Mouse (Mus musculus) granulocyte monocyte progenitor cell, adult 5-6 weeks (primary cell): ENCODE measurements around the gene Gimap4. TPM values are rescaled to one million over a fixed set of nuclear protein-coding genes. Genes with fewer than 3 reads are reported as not detected.
"Not testable (repeated sequence)": the region's sequence is repeated elsewhere in the genome, so short reads cannot be mapped to it uniquely, and the experiment has no call there.

Source experiments
- ATAC-seq: replicated peaks from 2 replicates; pipeline ENCODE4 v1.8.0; 2016; ENCODE audit warnings: mild to moderate bottlenecking, moderate TSS enrichment, inconsistent platforms; ENCODE audit not compliant: poor library complexity, severe bottlenecking
- total RNA-seq, 2 experiments: library from RNA; stranded (forward) in 1 of 2; stranded (reverse) in 1 of 2; fragments of 200-712, 200-1000 nt in 1 of 2; fragments of >200 nt in 1 of 2; fragmentation: Nextera tagmentation in 1 of 2; gene quantifications; 2 replicates each; pipeline ENCODE4 v1.2.3; 2014 to 2017

The Gimap4 gene
- total RNA-seq, 2 experiments from 2014 or later, result 1.3 TPM; not detected in 1

DNA sequence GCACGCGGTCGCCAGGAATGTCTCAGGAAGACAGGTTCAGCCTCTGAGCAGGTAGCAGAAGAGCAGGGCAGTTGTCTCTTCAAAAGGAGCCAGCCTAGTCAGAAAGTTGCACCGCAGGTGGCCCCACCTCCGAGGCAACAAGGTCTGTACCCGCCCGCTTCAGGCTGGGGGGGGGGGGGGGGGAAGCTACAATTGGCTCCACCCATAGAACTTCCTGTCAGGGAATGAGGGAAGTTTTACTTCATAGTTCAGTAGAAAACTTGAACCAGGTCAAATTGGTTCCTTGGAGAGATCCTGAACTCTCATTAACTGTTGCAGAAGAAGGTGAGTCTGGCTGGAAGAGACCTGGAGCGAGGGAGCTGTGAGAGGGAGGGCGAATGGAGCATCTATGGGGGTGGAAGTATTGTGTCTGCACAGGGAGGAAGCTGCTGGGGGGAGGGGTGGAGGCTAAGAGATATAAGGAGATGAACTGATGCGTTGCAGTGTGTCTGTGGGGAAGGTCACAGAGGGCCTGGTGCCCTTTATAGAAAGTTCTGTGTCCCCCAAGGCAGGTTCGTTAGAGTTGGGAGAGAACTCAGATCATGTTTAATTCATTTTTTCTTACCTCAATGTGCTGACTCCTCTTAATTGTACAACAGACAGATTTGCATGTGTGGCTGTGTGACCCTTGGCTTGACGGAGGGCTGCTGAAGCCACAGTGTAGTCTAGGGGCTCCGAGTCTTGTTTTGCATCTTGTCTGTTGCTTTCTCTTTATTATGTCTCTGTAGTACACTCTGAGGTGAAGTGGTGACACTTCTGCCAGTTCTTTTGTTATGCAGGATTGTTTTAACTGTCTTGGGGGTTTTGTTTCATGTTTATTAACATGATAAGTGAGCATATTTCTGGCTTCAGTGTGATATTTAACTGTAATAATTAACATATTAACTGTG is 8.2 kb upstream of the Gimap4 start, which contains the start of gene Gimap9:
Gene Gimap9 (plus strand): TSS at position 199 of the 929 bp plus-strand sequence.
- peak; percentile 61 for ATAC-seq

- ATAC-seq, result no peak
Measured at GRCm38 (mm10) chr6:48676860-48677415, 7.4 kb upstream of the Gimap4 start.

DNA sequence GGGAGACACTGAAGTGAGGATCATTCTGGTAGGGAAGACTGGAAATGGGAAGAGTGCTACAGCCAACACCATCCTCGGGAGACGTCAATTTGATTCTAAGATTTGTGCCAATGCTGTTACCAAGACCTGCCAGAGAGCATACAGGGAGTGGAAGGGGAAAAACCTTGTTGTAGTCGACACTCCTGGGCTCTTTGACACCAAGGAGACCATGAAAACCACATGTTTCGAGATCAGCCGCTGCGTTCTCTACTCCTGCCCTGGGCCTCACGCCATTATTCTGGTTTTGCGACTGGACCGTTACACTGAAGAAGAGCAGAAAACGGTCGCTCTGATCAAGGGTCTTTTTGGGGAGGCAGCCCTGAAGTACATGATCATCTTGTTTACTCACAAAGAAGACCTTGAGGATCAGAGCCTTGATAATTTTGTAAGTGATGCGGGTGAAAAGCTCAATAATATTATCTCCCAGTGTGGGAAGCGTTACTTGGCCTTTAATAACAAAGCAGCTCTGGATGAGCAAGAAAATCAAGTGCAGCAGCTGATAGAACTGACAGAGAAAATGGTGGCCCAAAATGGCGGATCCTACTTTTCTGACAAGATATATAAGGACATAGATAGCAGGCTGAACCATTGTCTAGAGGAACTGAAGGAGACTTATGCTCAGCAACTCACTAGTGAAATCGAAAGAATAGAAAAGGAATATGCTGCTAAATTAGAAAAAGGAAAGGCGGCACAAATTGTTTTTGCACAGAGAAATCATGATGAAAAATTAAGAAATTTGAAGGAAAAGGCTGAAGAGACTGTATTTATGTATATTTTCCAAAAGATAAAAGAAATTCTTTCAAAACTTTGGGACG is 6.6 kb upstream of the Gimap4 start:
- ATAC-seq, result no peak

DNA sequence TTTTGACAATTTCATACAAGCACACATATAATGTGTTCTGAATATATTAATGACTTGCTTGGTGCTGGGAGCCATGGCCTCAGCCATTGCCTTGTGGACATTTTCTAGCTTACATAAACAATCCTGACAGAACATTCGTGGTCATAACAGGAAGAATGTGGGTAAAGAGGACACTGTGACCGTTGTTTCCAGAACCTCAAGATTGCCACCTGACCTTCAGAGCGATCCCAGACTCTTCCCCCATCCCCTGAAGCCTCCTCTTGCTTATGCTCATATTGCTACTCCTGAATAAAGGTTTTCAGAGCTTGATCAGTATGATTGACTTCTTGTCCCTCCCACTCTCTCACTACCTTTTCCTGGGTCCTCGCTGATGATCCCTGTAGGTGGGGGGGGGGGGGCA is 6.0 kb upstream of the Gimap4 start:
- peak; percentile 47 for ATAC-seq

DNA sequence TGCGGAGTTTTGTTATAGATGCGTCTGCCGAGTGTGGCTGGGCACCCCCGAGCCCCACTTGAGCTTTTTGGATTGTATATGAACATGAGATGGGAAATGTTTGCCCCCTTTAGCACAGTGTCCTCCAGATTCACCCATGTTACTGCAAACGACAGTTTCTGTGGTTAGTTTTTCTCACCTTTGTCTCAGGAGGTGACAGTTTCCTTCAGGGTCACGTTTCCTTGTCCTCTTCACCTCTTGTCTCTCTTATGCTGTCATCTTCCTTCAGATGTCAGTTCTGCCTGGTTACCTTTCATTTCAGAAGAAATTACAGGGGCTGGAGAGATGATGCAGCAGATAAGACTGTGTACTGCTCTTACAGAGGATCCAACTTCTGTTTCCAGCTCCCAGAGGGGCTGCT is 4.6 kb upstream of the Gimap4 start:
- ATAC-seq, result no peak

DNA sequence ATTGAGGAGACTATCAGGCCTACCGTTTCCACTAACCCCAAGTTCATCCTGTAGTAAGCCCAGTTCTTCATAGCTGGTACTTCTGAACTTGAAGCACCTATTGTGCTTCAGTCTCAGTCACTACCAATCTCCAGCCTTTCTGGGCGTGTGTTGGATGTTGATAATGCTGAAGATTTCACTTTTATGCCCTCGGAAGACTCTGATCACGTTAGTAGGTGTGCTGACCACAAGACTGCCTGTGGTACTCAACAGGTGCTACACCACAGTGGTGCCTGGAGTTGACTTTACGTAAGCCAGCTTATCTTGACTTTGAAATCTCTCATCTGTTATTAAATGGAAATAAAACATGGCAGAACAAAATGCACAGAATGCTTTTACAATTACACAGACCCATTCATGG is 3.9 kb upstream of the Gimap4 start:
- no peak for ATAC-seq

GRCm38 (mm10) chr6:48681472-48682090 is 2.8 kb upstream of the Gimap4 start:
- ATAC-seq, result no peak

DNA sequence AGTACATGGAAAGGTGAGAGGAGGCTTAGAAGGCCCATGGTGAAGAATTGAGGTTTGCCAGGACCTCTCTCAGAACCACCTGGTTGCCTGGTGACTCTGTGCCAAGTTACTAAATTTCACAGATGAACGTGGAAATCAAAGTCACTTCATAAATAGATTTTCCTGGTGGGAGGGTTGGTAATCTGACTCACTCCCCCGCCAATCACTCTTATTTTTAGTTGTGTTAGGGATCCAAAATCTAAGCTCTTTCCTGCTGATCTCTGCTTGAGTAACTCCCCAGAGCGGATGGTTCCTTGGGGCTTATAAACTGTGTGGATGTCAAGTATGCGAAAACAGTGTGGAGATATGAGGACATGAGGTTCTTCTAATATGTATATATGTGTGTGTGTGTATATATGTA is 2.1 kb upstream of the Gimap4 start:
- no peak for ATAC-seq

GRCm38 (mm10) chr6:48683263-48683821 is 1.0 kb upstream of the Gimap4 start:
- ATAC-seq, result not testable (repeated sequence)

DNA sequence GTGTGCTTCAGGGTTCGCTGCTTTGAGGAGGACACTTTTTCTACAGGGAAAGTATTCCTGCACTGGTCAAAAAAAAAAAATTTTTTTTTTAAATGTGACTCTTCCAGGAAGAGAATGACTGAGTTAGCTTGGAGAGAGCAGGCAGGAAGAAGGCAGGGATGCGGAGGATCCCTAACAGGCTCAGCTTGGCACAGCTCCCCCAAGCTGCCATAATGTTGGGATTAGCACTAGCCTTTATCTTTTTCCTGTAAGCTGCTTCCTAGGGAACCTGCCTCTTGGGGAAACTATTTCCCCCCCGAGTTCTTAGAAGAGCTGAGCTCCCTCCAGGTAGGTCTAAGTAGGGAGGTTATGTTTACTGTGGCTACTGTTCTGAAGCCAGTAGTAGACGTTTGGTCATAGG is 457 bp downstream of the Gimap4 start:
- ATAC-seq, result no peak

GRCm38 (mm10) chr6:48685251-48685650 is 902 bp downstream of the Gimap4 start:
- ATAC-seq, result no peak

DNA sequence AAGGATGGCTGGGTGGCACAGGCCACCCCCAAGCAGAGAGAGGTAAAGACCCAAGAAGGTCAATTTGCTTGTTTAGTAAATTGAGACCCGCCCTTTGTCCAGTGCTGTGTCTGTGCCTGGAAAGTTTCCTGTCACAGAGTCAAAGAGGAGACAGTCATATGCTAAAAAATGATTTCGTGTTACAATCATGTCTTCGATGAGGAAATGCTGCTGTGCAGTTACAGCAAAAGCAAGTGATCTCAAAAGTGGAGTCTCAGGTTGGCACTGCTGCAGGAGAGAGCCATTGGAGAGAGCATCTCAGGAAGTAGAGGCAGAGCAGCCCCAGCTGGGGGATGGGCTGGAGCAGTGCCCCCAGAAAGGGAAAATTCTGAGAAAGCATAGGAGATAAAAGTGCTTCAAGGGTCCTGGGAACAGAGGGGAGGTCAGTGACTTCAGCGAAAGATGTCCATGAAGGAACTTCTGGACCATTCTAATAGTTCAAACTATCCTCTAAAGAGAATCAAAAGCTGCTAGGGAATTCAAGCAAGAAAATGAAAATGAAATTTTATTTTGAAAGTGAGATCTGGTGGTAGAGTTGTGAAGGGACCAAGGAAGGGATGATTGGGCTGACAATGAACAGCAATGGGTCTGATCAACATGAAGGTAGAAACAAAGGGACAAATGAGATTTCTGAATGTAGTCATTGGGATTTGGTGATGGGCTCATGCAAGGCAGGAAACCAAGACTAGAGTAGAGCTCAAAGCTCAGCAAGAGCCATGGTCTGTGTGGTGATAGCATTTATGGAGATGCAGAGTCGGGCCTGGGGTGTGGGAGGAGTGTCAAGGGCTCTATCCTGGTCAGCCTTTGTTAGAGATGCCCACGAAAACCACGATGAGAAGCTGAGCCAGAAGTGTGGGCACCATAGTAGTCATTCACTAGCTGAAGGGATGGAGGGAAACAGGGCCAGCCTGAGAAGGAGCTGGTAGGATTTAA is 1.6 kb downstream of the Gimap4 start:
- no peak for ATAC-seq

DNA sequence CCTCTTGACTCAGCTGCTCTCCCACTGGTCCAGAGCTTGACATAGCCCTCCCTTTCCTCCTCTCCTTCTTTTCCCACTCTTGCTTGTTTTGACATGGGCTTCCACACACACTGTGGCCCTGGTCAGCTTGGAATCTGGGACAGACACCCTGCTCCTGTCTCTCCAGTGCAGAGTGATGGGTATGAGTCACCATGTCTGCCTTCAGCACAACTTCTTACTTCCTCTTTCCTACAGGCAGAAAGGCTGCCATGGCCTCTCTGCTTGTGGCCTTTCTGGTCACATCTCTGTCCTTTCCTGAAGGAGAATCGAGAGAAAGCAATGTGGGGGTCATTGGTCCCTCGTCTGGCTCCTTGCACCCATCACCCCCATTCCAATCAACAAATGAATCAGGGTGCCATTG is 2.7 kb downstream of the Gimap4 start:
- peak; percentile 96 for ATAC-seq

DNA sequence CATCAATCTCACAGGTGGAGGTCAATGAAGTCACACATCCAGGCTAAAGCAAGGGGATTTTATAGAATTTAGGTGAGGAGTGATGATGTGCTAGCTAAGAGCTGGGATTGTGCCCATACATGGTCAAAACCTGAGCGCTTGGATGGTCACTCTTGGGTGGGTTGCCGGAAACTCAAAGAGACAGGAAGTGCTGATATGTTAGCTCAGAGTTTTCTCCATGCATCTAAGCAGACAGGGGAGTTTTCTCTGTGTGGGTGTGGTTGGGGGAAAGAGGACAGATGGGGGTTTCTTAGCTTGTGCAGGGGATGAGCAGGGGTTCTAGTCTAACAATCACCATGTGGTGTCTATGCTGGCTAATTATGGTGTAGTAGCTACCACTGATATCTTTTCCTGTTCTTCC is 5.0 kb downstream of the Gimap4 start:
- ATAC-seq, result no peak

- peak; percentile 30 for ATAC-seq
Measured at GRCm38 (mm10) chr6:48692962-48693361, 8.6 kb downstream of the Gimap4 start.

- no peak for ATAC-seq
Measured at GRCm38 (mm10) chr6:48696830-48697554, 12.6 kb downstream of the Gimap4 start.

DNA sequence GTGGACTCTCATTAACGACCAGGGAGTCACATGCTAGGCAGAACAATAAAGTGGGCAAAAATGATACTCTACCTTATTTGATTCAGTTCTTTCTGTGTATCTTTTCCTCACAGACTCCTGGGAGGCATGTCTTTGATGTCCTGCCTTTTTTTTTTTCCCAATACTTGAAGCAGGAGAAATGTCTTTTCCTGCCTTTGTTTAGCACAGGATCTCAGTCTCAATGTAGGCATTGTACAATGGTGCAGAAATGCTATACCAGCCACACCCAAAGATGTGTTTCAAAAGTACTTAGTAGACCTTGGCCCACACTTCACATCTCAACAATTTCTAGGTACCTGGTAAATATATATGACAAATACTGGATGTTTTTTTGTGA is 13.2 kb downstream of the Gimap4 start:
- ATAC-seq, result no peak
